Mouse (Mus musculus): ENCODE measurements around the gene Agbl4. TPM values are rescaled to one million over a fixed set of nuclear protein-coding genes. Genes with fewer than 3 reads are reported as not detected.

Agbl4 gene
- total RNA-seq, 2 experiments from 2014 or later: 13.4 to 15.3 TPM

GRCm38 (mm10) chr4:111691057-111691543, 1293.6 kb downstream of the Agbl4 start:
- DNase-seq (ENCODE audit: extremely low spot score in 1 of 2, low spot score in 1 of 2): no peak

DNA sequence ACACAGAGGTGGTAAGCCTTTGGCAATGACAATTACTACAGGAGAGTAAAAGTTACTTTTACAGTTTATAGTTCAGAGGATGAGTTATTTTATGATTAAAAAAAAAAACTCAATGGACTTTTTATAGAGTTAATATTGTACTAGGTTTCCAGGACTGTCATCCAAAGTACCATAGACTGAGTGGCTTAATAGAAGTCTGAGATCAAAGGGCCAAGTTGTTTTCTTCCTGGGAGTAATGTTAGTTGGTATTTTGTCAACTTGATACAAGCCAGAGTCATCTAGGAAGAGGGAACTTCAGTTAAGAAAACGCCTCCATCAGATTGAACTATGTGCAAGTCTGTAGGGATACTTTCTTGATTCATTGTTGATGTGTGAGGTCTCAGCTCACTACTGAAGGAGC, 1303.9 kb downstream of the Agbl4 start:
- DNase-seq (ENCODE audit: extremely low spot score in 1 of 2, low spot score in 1 of 2): no peak

DNA sequence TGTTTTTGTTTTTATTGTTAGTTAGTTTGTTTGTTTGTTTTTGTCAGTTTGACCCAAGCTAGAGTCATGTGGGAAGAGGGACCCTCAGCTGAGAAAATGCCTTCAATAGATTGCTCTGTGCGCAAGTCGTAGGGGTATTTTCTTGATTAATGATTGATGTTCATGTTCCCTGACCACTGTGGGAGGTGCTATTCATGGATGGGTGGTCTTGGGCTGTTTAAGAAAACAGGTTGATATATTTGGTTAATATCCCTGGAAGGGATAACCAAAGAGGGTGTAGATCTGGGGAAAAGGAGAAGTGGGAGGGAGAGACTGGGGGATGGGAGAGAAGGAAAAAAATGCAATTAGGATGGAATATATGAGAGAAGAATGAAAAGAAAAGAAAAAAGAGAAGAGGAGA, 1306.7 kb downstream of the Agbl4 start:
- DNase-seq (ENCODE audit: extremely low spot score in 1 of 2, low spot score in 1 of 2): no peak

DNA sequence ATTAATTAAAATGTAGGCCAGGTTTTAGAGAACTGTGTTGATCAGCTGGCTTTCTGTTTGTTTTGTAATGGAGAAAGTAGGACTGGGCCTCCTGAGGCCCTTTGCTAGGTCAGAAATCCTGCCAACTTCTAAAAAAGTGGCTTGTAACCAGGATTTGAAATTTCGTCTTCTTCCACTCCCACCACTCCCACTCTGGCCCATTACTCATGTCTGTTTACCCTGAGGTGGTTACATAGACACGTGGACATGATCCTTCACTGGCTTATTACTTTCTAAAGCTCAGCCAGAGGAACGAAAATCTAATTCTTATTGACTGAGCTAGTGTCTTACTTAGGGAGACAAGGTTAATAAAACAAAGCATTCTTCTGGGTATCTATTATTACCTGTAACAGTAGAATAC, 1307.5 kb downstream of the Agbl4 start:
- no peak for DNase-seq (ENCODE audit: extremely low spot score in 1 of 2, low spot score in 1 of 2)

Other genes starting within 250 kb of the Agbl4 start
- 10 to 100 TPM; 59.1 to 73.6 TPM for gene Elavl4, start 45.8 kb upstream of the Agbl4 start, total RNA-seq (2021)

Data from layer of hippocampus, postnatal 25 days (tissue).